Mouse (Mus musculus) thymus, adult 2 months (tissue): ENCODE data around the gene Gm20716.

ENCODE experiments used
- CTCF ChIP-seq: fragments of 200-500 bp; IDR thresholded peaks from 2 replicates; pipeline ENCODE4 v1.5.1; 2012; ENCODE audit warnings: mild to moderate bottlenecking, control low read depth, low read length, moderate library complexity, borderline replicate concordance; ENCODE audit not compliant: control insufficient read depth, poor library complexity, insufficient read depth; ENCODE audit errors: extremely low read depth
- POLR2A ChIP-seq: fragments of 200-500 bp; IDR thresholded peaks from 2 replicates; pipeline ENCODE4 v1.6.1; 2012; ENCODE audit warnings: mild to moderate bottlenecking, low read length, control low read depth, moderate library complexity; ENCODE audit not compliant: control insufficient read depth, poor library complexity, insufficient read depth; ENCODE audit errors: extremely low read depth

- TF ChIP-seq CTCF (no peak), POLR2A (no peak)
Measured at GRCm38 (mm10) chr2:168223326-168223725, 6.8 kb downstream of the Gm20716 start.
